Mouse (Mus musculus) lung, embryonic 16.5 days (tissue): Measurements from ENCODE around the gene Cdkn1a. TPM values are rescaled to one million over a fixed set of nuclear protein-coding genes. Genes with fewer than 3 reads are reported as not detected.
A peak's percentile ranks its signal among the peaks of the same experiment; 100 is the strongest.

Experiments used
- ATAC-seq: fragments of 200-750 bp; cut with Nextera tagmentation; 2 replicates; pipeline ENCODE4 v1.8.0; 2017; ENCODE audit warnings: low read depth, mild to moderate bottlenecking, moderate library complexity
- H3K27ac ChIP-seq: fragments of 300-500 bp; sonication (generic); 2 replicates; pipeline ENCODE4 v1.5.1; 2014; ENCODE audit warnings: mild to moderate bottlenecking, control low read depth, low read length
- H3K27me3 ChIP-seq: fragments of 300-500 bp; sonication (generic); 2 replicates; pipeline ENCODE4 v1.6.1; 2014; ENCODE audit warnings: low read depth, low read length, mixed read lengths; ENCODE audit not compliant: control insufficient read depth, insufficient read depth
- H3K36me3 ChIP-seq: fragments of 300-500 bp; sonication (generic); 2 replicates; pipeline ENCODE4 v1.6.1; 2014; ENCODE audit warnings: low read length; ENCODE audit not compliant: control insufficient read depth, insufficient read depth
- H3K4me1 ChIP-seq: fragments of 300-500 bp; sonication (generic); replicated peaks from 2 replicates; pipeline ENCODE4 v1.6.1; 2014; ENCODE audit warnings: low read length, mixed read lengths; ENCODE audit not compliant: control insufficient read depth, insufficient read depth
- H3K4me2 ChIP-seq: fragments of 300-500 bp; sonication (generic); 2 replicates; pipeline ENCODE4 v1.6.1; 2014; ENCODE audit warnings: low read depth, low read length, control low read depth
- H3K4me3 ChIP-seq: fragments of 300-500 bp; sonication (generic); 2 replicates; pipeline ENCODE4 v1.5.1; 2014; ENCODE audit warnings: mild to moderate bottlenecking, low read length, control low read depth
- H3K9ac ChIP-seq: fragments of 300-500 bp; sonication (generic); 2 replicates; pipeline ENCODE4 v1.6.1; 2014; ENCODE audit warnings: low read length, control low read depth
- H3K9me3 ChIP-seq: fragments of 300-500 bp; sonication (generic); 2 replicates; pipeline ENCODE4 v1.6.1; 2016; ENCODE audit warnings: low read length; ENCODE audit not compliant: control insufficient read depth
- WGBS: fragments of 180-500 bp; shearing (Covaris S2); extraction: QIAGEN DNeasy Blood & Tissue Kit; methylation state at CpG from one replicate; pipeline ENCODE4 v1.1.7; 2014; 5-methylcytosine and 5-hydroxymethylcytosine counted together
- polyA plus RNA-seq: library from polyadenylated mRNA; unstranded; fragments of >200 nt; fragmentation: Nextera tagmentation; extraction: Ambion mirVana; gene quantifications from 2 replicates; pipeline ENCODE4 v1.2.1, GENCODE M21; 2015

Gene Cdkn1a
- polyA plus RNA-seq, 1 experiment from 2014 or later = 41.3 TPM

GRCm38 (mm10) chr17:29047697-29048514, 42.9 kb upstream of the Cdkn1a start:
- H3K4me2 ChIP-seq = no peak overlapping the region
- WGBS = 60% methylated on average over 3 of the region's 3 CpGs
- H3K9me3 ChIP-seq = no peaks in the 10 kb centered on the region
- H3K36me3 ChIP-seq = peaks cover 36% of the 10 kb centered on the region
- H3K27me3 ChIP-seq = no peaks in the 10 kb centered on the region
- no peak overlapping the region for H3K27ac ChIP-seq
- ATAC-seq = no peak
- no peak overlapping the region for H3K9ac ChIP-seq
- H3K4me1 ChIP-seq = peaks cover 10% of the 10 kb centered on the region; the same call in 1 of the 2 replicates
- no peak overlapping the region for H3K4me3 ChIP-seq

- H3K4me2 ChIP-seq = no peak overlapping the region
- no peak overlapping the region for H3K4me3 ChIP-seq
- peak; percentile 23; the same call in 1 of the 2 replicates for ATAC-seq
- WGBS = 18% methylated on average over 13 of the region's 13 CpGs
- peaks cover 15% of the 10 kb centered on the region for H3K4me1 ChIP-seq
- H3K36me3 ChIP-seq = peaks cover 30% of the 10 kb centered on the region
- H3K9me3 ChIP-seq = no peaks in the 10 kb centered on the region
- H3K27ac ChIP-seq = no peak overlapping the region
- H3K9ac ChIP-seq = no peak overlapping the region
- no peaks in the 10 kb centered on the region for H3K27me3 ChIP-seq
Observed at GRCm38 (mm10) chr17:29048748-29049507, 41.8 kb upstream of the Cdkn1a start.

- Histone ChIP-seq H3K4me1 (peaks cover 18% of the 10 kb centered on the region), H3K9ac (no peak overlapping the region), H3K27me3 (no peaks in the 10 kb centered on the region), H3K27ac (no peak overlapping the region), H3K36me3 (peaks cover 25% of the 10 kb centered on the region), H3K9me3 (no peaks in the 10 kb centered on the region), H3K4me3 (no peak overlapping the region), H3K4me2 (no peak overlapping the region)
- ATAC-seq = no peak
- 62% methylated on average over 5 of the region's 5 CpGs for WGBS
Observed at GRCm38 (mm10) chr17:29049508-29049889, 41.3 kb upstream of the Cdkn1a start.

GRCm38 (mm10) chr17:29049923-29050322, 40.9 kb upstream of the Cdkn1a start:
- H3K9me3 ChIP-seq = no peaks in the 10 kb centered on the region
- no peaks in the 10 kb centered on the region for H3K27me3 ChIP-seq
- WGBS = 54% methylated on average over 7 of the region's 7 CpGs
- peaks cover 21% of the 10 kb centered on the region for H3K36me3 ChIP-seq
- no peak overlapping the region for H3K4me2 ChIP-seq
- no peak for ATAC-seq
- H3K4me3 ChIP-seq = no peak overlapping the region
- H3K9ac ChIP-seq = no peak overlapping the region
- H3K4me1 ChIP-seq = peaks cover 17% of the 10 kb centered on the region
- no peak overlapping the region for H3K27ac ChIP-seq

GRCm38 (mm10) chr17:29050791-29051190, 40.0 kb upstream of the Cdkn1a start:
- H3K4me3 ChIP-seq = no peak overlapping the region
- no peak for ATAC-seq
- H3K4me1 ChIP-seq = peaks cover 12% of the 10 kb centered on the region
- H3K4me2 ChIP-seq = no peak overlapping the region
- H3K9me3 ChIP-seq = no peaks in the 10 kb centered on the region
- no peak overlapping the region for H3K27ac ChIP-seq
- WGBS = 33% methylated on average over 14 of the region's 14 CpGs
- H3K36me3 ChIP-seq = peaks cover 12% of the 10 kb centered on the region
- H3K9ac ChIP-seq = no peak overlapping the region
- H3K27me3 ChIP-seq = no peaks in the 10 kb centered on the region

- Histone ChIP-seq H3K9ac (no peak overlapping the region), H3K27me3 (no peaks in the 10 kb centered on the region), H3K36me3 (no peaks in the 10 kb centered on the region), H3K4me1 (peaks cover 23% of the 10 kb centered on the region), H3K9me3 (no peaks in the 10 kb centered on the region), H3K27ac (no peak overlapping the region), H3K4me3 (no peak overlapping the region), H3K4me2 (no peak overlapping the region)
- WGBS = 86% methylated on average over 6 of the region's 6 CpGs
- no peak for ATAC-seq
Observed at GRCm38 (mm10) chr17:29053067-29053466, 37.7 kb upstream of the Cdkn1a start.

- Histone ChIP-seq H3K27ac (no peak overlapping the region), H3K4me2 (no peak overlapping the region), H3K4me3 (no peak overlapping the region), H3K4me1 (peaks cover 28% of the 10 kb centered on the region), H3K9me3 (no peaks in the 10 kb centered on the region), H3K36me3 (no peaks in the 10 kb centered on the region), H3K9ac (no peak overlapping the region), H3K27me3 (no peaks in the 10 kb centered on the region)
- WGBS = 32% methylated on average over 7 of the region's 7 CpGs
- ATAC-seq = peak; percentile 69
Observed at GRCm38 (mm10) chr17:29053841-29054240, 36.9 kb upstream of the Cdkn1a start.

GRCm38 (mm10) chr17:29054429-29054828, 36.3 kb upstream of the Cdkn1a start:
- H3K4me3 ChIP-seq = no peak overlapping the region
- H3K9ac ChIP-seq = no peak overlapping the region
- no peaks in the 10 kb centered on the region for H3K27me3 ChIP-seq
- H3K9me3 ChIP-seq = no peaks in the 10 kb centered on the region
- H3K27ac ChIP-seq = no peak overlapping the region
- no peak overlapping the region for H3K4me2 ChIP-seq
- no peaks in the 10 kb centered on the region for H3K36me3 ChIP-seq
- no peak for ATAC-seq
- peaks cover 28% of the 10 kb centered on the region for H3K4me1 ChIP-seq
- WGBS = 76% methylated on average over 6 of the region's 6 CpGs

- no peak for ATAC-seq
- H3K4me3 ChIP-seq = no peak overlapping the region
- no peak overlapping the region for H3K27ac ChIP-seq
- no peak overlapping the region for H3K9ac ChIP-seq
- H3K27me3 ChIP-seq = no peaks in the 10 kb centered on the region
- H3K36me3 ChIP-seq = no peaks in the 10 kb centered on the region
- WGBS = 63% methylated on average over 5 of the region's 5 CpGs
- peaks cover 25% of the 10 kb centered on the region for H3K4me1 ChIP-seq
- no peaks in the 10 kb centered on the region for H3K9me3 ChIP-seq
- no peak overlapping the region for H3K4me2 ChIP-seq
Observed at GRCm38 (mm10) chr17:29055586-29055985, 35.2 kb upstream of the Cdkn1a start.
